Mouse (Mus musculus) embryonic facial prominence, embryonic 10.5 days (tissue): ENCODE measurements around the gene Aqp5. TPM values are rescaled to one million over a fixed set of nuclear protein-coding genes. Genes with fewer than 3 reads are reported as not detected.

Experiments used
- DNase-seq: peaks from one replicate; pipeline ENCODE4 v3.0.0-alpha.2; 2017; ENCODE audit warnings: low spot score
- H3K27ac ChIP-seq: fragments of 300-500 bp; sonication (generic); replicated peaks from 2 replicates; pipeline ENCODE4 v1.5.1; 2016; ENCODE audit warnings: mild to moderate bottlenecking
- H3K27me3 ChIP-seq: fragments of 300-500 bp; sonication (generic); replicated peaks from 2 replicates; pipeline ENCODE4 v1.6.1; 2016; ENCODE audit warnings: low read depth, mild to moderate bottlenecking; ENCODE audit not compliant: poor library complexity, severe bottlenecking
- H3K36me3 ChIP-seq: fragments of 300-500 bp; sonication (generic); replicated peaks from 2 replicates; pipeline ENCODE4 v1.6.1; 2016; ENCODE audit warnings: mild to moderate bottlenecking, moderate library complexity
- H3K4me1 ChIP-seq: fragments of 300-500 bp; sonication (generic); 2 replicates; pipeline ENCODE4 v1.6.1; 2016
- H3K4me3 ChIP-seq: fragments of 300-500 bp; sonication (generic); 2 replicates; pipeline ENCODE4 v1.5.1; 2016; ENCODE audit warnings: mild to moderate bottlenecking, moderate library complexity
- H3K9me3 ChIP-seq: fragments of 300-500 bp; sonication (generic); 2 replicates; pipeline ENCODE4 v1.6.1; 2016; ENCODE audit warnings: mild to moderate bottlenecking
- WGBS: fragments of 180-500 bp; shearing (Covaris S2); methylation state at CpG from one replicate; pipeline ENCODE4 v1.1.7; 2016; 5-methylcytosine and 5-hydroxymethylcytosine counted together
- polyA plus RNA-seq: library from polyadenylated mRNA; unstranded; fragments of >200 nt; fragmentation: Nextera tagmentation; extraction: Ambion mirVana; gene quantifications from 2 replicates; pipeline ENCODE4 v1.2.1, GENCODE M21; 2016

Gene Aqp5
- polyA plus RNA-seq, 1 experiment from 2014 or later = not detected

DNA sequence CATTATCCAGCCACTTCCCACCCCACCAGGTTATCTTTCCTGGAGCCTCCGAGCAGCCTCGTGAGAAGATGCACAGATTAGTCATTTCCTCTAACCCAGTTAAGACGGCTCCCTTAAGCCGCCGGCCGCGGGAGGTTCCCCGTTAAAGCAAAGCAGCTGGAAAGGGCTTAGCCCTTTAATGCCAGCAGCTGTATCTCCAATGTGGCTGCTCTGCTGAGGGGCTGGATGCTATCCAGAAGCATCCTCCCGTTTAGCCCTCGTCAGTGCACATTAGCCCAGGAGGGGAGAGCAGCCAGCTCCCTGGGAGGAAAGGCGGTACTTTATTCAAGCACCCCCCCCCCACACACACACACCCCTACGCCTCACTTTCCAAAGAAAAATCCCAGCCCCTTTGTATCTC, 24.2 kb downstream of the Aqp5 start:
- Histone ChIP-seq H3K9me3 (peaks cover 3% of the 10 kb centered on the region; the same call in 1 of the 2 replicates), H3K4me3 (no peak overlapping the region), H3K27ac (no peak overlapping the region; the same call in 1 of the 2 replicates), H3K36me3 (peaks cover 13% of the 10 kb centered on the region), H3K4me1 (peaks cover 29% of the 10 kb centered on the region), H3K27me3 (peaks cover 49% of the 10 kb centered on the region)
- DNase-seq = no peak
- WGBS = 10% methylated on average over 12 of the region's 12 CpGs

- H3K36me3 ChIP-seq = peaks cover 17% of the 10 kb centered on the region
- no peak for DNase-seq
- peaks cover 44% of the 10 kb centered on the region for H3K27me3 ChIP-seq
- peaks cover 29% of the 10 kb centered on the region for H3K4me1 ChIP-seq
- H3K9me3 ChIP-seq = peaks cover 3% of the 10 kb centered on the region; the same call in 1 of the 2 replicates
- WGBS = 55% methylated on average over 9 of the region's 9 CpGs
- no peak overlapping the region for H3K4me3 ChIP-seq
- no peak overlapping the region; the same call in 1 of the 2 replicates for H3K27ac ChIP-seq
These were observed 24.7 kb downstream of the Aqp5 start for GRCm38 (mm10) chr15:99615246-99615645.

DNA sequence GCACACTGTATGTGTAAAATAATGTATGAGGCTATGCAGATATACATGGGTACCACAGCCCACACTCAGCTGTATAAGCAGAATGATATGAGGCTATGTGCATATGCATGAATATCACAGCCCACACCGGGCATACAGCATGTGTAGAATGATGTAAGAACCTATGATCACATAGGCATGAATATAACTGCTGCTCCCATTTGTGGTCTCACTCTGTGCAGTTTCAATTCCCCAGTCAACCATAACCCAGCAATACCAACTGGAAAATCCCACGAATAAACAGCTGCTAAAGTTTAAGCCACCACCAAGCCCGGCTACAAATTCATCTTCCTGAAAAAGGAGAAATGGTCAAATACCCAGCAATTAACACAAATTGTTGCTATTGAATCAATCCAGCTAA, 28.0 kb downstream of the Aqp5 start:
- H3K27ac ChIP-seq = no peak overlapping the region
- H3K27me3 ChIP-seq = peaks cover 21% of the 10 kb centered on the region
- H3K9me3 ChIP-seq = no peaks in the 10 kb centered on the region
- H3K4me3 ChIP-seq = no peak overlapping the region
- peaks cover 51% of the 10 kb centered on the region for H3K36me3 ChIP-seq
- H3K4me1 ChIP-seq = peaks cover 16% of the 10 kb centered on the region
- DNase-seq = no peak
- WGBS = 89% methylated on average over 3 of the region's 3 CpGs

DNA sequence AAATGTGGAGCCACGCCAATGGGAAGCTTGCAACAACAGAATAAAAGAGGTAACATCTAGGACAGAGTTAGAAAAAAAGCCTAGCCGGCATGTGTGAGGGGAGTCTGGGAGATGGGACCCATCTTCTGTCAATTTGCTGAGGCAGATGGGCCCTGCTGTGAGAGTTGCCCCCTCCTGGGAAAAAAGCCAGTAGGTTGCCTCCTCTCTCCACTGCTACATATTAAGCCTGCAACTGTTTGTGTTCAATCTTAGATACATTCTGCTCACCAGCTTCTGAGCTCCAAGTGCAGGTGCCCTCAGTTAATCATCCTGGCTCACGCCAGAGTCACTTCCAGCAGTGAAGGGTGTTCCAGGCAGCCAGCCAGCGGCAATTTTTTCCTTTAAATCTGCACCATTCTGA, 29.2 kb downstream of the Aqp5 start:
- no peaks in the 10 kb centered on the region for H3K9me3 ChIP-seq
- H3K36me3 ChIP-seq = peaks cover 63% of the 10 kb centered on the region
- DNase-seq = no peak
- H3K27me3 ChIP-seq = peaks cover 9% of the 10 kb centered on the region; the same call in 1 of the 2 replicates
- H3K4me1 ChIP-seq = peaks cover 8% of the 10 kb centered on the region
- 87% methylated on average over 4 of the region's 4 CpGs for WGBS
- no peak overlapping the region for H3K4me3 ChIP-seq
- no peak overlapping the region for H3K27ac ChIP-seq

DNA sequence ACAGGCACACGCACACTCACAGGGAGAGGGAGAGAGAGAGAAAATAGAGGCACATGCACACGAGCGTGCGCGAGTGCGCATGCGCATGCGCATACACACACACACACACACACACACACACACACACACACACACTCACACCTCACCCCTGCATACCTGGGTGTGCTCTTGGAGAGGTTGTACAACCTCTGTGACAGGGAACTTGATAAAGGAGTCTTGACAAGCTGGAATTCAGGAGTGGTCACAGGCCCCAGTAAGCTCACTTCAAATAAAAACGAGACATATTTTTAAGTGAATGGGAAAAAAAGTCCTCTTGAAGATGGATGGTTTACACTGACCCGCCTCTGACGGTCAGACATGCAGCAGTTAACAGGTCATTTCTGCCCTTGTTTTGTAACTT, 31.5 kb downstream of the Aqp5 start:
- no peak for DNase-seq

GRCm38 (mm10) chr15:99631618-99632017, 41.0 kb downstream of the Aqp5 start:
- peaks cover 6% of the 10 kb centered on the region; the same call in 1 of the 2 replicates for H3K9me3 ChIP-seq
- H3K4me3 ChIP-seq = no peak overlapping the region
- no peak for DNase-seq
- H3K27me3 ChIP-seq = no peaks in the 10 kb centered on the region
- no peaks in the 10 kb centered on the region for H3K4me1 ChIP-seq
- peaks cover 98% of the 10 kb centered on the region for H3K36me3 ChIP-seq
- H3K27ac ChIP-seq = no peak overlapping the region

More for the DNA sequence above, 31.5 kb downstream of the Aqp5 start:
- H3K36me3 ChIP-seq = peaks cover 86% of the 10 kb centered on the region
- H3K4me1 ChIP-seq = no peaks in the 10 kb centered on the region
- no peaks in the 10 kb centered on the region for H3K27me3 ChIP-seq
- WGBS = 94% methylated on average over 11 of the region's 11 CpGs
- H3K27ac ChIP-seq = no peak overlapping the region
- no peak overlapping the region for H3K4me3 ChIP-seq
- no peaks in the 10 kb centered on the region for H3K9me3 ChIP-seq

DNA sequence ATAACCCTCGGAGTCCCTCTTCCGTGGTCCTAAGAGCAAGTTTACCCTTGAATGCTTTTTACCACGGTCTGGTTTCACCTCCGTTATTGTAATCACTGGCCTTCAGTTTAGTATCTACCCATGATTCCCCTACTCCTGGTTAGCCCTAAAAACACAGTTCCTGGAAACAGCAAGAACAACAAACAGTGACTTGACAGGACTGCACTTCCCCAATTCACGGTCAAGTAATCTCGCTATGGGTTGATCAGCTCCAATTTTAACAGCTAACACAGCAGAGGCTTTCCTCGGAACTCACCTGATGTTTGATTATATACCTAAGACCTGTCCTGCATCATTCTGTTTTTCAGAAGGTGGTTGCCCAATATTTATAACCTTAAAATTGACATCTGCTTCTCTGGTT, 44.1 kb downstream of the Aqp5 start:
- H3K27me3 ChIP-seq = no peaks in the 10 kb centered on the region
- peaks cover 100% of the 10 kb centered on the region for H3K36me3 ChIP-seq
- no peaks in the 10 kb centered on the region for H3K4me1 ChIP-seq
- H3K9me3 ChIP-seq = peaks cover 6% of the 10 kb centered on the region; the same call in 1 of the 2 replicates
- DNase-seq = no peak
- H3K4me3 ChIP-seq = no peak overlapping the region
- WGBS = 93% methylated on average over 7 of the region's 7 CpGs
- no peak overlapping the region for H3K27ac ChIP-seq

DNA sequence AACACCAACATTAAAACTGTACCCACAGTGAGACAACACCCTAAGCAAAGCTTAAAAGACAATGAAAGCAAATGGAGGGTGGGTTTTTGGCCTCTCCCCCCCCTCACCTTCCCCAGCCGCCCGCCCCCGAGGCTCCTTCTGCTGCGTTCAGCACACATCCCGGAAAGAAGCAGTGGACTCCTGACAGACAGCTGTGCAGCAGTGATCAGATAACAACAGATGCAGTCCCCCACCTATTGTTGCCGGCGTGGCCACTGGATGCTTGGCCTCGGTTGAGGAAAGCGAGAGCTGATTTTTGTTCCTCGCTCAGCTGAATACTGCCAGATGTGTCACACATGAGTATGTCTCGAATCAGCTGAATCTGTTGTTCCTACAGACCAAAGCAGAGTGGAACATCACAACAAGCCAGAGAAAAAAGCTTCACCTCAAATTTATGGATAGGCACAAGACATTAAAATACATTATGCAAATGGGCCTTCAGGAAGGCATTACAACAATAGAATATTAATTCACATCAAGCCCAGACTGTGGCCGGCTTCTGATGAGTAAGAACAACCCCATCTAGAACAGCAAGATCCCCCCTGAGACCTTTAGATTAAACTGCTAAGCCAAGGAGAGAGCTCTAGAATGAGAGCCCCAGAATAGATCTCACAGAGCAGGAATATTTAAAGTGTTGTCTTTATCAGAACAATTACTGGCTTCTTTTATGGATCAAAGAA, 47.0 kb downstream of the Aqp5 start:
- Histone ChIP-seq H3K36me3 (peaks cover 100% of the 10 kb centered on the region), H3K4me1 (no peaks in the 10 kb centered on the region), H3K27ac (no peak overlapping the region), H3K4me3 (no peak overlapping the region), H3K27me3 (no peaks in the 10 kb centered on the region), H3K9me3 (peaks cover 1% of the 10 kb centered on the region; the same call in 1 of the 2 replicates)
- no peak for DNase-seq
- 88% methylated on average over 12 of the region's 12 CpGs for WGBS

DNA sequence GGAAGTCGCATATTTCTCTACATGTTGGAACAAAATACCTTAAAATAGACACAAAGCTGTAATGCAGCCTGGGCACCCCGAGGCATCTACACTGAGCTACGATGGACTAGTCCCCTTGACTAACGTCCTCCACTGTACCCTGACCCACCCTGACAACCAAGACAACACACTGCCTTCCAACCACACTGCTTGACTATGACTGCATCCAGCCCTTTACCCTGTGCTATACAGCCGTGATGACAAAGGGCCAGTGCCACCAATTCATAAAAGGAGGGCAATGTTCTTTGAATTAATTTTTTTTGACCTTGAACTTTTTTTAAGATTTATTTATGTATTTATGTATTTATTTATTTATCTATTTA, 47.5 kb downstream of the Aqp5 start:
- no peaks in the 10 kb centered on the region for H3K27me3 ChIP-seq
- peaks cover 99% of the 10 kb centered on the region for H3K36me3 ChIP-seq
- no peak overlapping the region for H3K4me3 ChIP-seq
- no peaks in the 10 kb centered on the region for H3K9me3 ChIP-seq
- WGBS = 89% methylated on average over 5 of the region's 5 CpGs
- DNase-seq = no peak
- no peak overlapping the region for H3K27ac ChIP-seq
- H3K4me1 ChIP-seq = no peaks in the 10 kb centered on the region

DNA sequence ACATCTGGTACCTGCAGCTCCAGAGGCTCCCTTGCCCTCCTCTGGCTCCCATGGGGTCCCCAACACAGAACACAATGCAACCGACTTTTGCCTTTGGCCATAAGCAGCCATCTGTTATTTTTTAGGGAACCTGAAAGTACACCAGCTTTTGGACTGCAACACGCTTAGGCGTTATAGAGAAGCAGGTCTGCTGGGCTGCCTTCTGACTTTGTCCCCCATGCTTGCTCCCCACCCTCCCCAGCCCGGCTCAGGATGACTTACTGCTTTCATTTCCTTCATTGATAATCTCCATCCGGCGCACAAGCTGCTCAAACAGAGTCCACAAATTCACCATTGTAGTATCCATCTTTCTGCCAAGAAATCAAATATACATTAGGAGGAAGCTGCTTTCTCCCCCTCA, 52.0 kb downstream of the Aqp5 start:
- Histone ChIP-seq H3K36me3 (peaks cover 54% of the 10 kb centered on the region), H3K27ac (no peak overlapping the region)

DNA sequence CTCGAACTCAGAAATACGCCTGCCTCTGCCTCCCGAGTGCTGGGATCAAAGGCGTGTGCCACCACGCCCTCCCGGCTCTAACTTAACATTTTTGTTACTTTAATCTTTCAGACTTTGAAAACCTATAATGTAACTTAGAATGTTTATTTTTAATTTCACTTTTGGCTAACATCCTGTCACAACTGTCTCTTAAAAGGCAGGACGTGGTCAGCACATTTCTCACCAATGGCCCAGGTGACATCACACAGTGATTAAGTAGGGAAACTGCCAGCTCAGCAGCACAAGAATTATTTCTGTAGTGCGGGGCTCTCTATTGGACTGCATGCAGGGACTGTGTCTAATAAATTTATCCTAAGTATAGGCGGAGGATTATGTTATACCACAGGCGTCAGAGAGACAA, 53.2 kb downstream of the Aqp5 start:
- Histone ChIP-seq H3K27me3 (no peaks in the 10 kb centered on the region), H3K27ac (no peak overlapping the region), H3K4me3 (no peak overlapping the region), H3K9me3 (no peaks in the 10 kb centered on the region), H3K4me1 (peaks cover 42% of the 10 kb centered on the region), H3K36me3 (peaks cover 42% of the 10 kb centered on the region)
- WGBS = 89% methylated on average over 10 of the region's 10 CpGs
- no peak for DNase-seq

More for the DNA sequence above, 52.0 kb downstream of the Aqp5 start:
- Histone ChIP-seq H3K9me3 (no peaks in the 10 kb centered on the region), H3K27me3 (no peaks in the 10 kb centered on the region), H3K4me3 (no peak overlapping the region), H3K4me1 (peaks cover 30% of the 10 kb centered on the region)
- 88% methylated on average over 6 of the region's 6 CpGs for WGBS
- DNase-seq = no peak
